Mouse (Mus musculus) cerebellum, adult 9-10 months (tissue): ENCODE measurements around the gene Palld.

Experiments
- DNase-seq: peaks from one replicate; pipeline ENCODE4 v3.0.0; 2022

Palld gene

DNA sequence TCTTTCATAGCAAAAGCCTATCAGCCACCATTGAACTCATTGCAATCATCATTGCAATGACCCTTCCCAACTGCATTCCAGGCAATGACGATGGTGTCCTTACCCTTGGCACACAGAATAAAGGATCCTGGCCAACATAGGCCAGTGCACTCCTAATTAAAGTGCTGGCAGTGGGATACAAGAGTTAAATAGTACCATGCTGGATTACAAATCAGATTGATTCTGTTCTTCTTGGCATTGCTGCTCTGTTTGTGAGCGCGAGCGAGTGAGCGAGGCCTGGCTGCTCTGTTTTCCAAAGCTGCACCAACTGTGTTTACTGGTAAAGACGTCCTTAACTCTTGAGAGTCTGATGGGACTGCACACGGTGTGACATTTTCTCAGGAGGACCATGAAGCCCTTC lies 37.1 kb downstream of the Palld start:
- no peak for DNase-seq

DNA sequence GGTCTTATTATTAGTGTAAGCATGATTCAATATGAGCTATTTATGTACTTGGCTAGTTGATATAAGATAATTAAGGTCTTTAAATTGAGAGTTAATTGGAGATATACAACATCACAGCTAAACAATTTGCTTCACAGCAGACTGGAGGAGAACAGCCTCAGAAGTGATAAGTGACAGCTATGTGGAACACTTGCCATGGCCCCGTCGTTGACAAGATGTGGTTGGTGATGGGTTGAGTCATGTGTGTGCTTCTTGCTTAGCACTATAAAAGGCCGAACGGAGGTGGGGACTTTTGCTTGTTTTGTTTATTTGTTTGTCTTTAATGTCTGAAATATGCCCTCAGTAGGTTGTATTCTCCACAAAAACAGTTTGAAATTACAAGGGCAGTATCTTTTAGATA lies 51.2 kb downstream of the Palld start:
- no peak for DNase-seq

DNA sequence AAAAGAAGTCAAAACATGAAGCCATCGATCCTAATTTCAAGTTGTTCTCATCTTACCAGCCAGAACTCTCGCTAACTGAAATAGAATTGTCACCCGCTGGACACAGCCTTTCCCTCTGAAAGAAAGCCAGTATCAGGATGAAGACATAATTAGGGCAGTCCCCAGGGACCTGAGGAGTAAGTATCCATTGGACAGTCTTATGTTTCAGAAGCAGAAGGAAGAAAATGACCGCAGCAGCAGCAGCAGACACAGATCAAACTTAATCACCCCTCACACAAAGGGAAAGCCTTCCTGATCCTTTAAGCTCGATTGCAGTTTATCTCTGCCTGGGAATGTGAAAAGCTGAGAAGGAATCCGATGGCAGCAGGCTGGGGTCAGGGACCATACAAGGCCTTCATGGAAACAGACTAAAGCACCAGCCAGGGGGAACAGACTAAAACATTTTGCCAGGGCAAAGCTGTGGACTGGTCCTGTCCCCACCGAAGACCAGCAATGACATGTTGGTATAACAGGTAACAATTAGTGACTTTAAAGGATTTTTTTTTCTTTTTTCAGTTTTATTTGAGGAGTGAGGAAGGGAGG lies 53.8 kb downstream of the Palld start:
- DNase-seq, result no peak

DNA sequence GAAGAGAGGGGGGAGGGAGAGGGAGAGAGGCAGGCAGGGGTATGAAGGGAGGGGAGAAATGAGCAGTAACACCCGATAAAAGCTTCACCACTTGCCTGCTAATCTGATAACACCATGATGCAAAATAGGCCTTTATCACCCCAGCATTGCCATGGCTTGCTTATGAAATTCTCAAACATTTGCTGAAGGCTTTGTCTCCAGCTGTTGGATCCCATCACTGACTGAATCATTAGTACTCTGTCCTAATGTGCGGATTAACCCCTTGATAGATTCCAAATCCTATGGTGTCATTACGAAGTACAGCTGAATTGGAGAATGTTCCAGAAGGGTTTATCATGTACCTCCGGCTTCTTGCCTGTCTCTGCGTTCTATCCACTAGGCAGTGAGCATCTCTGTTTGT lies 55.0 kb downstream of the Palld start:
- no peak for DNase-seq

DNA sequence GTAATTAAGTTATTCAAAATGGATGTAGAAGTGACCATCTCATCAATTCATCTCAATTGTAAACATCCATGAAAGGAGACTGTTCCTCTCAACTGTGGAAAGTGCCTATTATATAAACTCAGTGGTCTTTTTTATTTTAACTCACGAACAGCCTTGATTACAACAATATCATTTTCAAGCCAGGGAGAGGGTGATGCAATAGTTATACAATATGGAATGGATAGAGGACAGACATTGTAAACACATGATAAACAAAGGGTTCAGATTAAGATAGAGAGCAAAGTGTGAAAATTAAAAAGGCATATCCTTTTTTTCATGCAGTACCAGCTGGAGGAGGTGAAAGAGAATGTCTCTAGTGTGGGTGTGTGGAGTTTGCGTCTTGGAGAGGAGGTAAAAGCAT lies 57.5 kb downstream of the Palld start:
- DNase-seq, result no peak

DNA sequence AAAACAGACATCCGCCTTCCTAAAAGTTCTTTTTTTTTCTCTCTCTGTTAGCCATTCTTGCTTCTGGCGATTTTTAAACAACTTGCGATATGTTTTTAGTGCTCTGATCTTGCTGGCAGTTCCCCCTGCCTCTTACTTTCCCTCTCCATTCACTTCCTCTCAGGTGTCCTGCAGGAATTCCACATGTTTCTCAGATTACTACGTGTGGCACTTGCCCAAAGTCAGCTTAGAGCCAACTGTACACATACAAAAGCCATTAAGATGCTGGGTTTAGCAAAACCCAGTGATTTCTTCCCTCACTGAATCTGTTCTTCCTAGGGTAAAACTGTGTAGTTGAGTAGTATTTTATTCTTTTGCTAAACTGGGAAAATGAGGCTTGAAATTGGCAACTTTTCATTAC lies 57.9 kb downstream of the Palld start:
- DNase-seq, result no peak

DNA sequence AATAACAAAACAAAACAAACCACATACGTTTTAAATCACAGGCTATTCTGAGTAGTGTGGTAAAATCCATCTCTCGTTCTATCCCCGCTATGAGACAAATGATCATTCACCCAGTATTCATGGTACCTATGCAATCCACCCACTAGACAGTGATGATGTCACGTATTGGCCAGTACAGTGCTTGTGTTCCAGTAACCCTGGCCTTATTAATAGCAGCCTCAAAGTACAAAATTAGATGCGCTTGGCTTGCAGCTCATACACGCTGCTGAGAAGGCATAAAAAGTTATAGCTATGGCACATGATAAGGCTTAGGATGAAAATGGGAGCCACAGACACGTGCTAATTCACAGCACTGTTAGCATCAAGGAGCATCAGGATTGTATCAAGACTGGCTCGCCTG lies 58.7 kb downstream of the Palld start:
- DNase-seq, result no peak

DNA sequence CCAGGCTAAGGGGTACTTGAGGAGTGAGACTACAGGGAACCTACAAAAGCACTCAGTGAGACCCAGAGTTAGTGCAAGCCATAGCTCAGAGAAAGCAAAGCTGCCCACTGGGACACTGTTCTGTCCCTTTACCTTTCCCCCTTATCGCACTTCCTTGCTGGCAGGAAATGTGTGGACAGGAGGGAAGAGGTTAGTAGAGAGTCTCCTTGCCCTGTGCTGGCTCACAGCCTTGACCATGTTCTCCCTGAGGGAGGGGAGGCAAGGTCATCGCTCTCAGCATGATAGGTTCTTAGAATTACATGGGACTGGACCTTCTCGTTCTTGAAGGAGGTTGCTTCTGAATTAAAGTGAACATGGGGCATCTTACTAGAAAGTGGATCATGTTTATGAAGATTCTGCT lies 69.3 kb downstream of the Palld start:
- DNase-seq, result no peak

DNA sequence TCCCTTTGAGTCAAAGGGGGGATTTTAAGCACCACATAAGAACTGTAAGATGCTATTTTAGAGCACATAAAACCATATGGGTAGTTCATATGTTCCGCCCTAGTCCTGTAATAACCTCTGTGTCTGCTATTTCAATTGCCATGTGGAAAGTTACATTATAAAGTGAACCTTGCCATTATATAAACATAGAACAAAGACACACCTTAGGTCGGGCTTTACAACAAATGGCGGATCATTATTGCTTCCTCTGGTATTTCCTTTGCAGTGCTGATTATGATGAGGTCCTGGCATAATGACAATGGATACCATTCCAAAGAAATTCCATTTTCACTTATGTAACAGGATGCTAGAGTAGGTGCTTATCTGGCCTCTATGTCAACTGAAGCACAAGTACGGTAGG lies 70.5 kb downstream of the Palld start:
- no peak for DNase-seq

DNA sequence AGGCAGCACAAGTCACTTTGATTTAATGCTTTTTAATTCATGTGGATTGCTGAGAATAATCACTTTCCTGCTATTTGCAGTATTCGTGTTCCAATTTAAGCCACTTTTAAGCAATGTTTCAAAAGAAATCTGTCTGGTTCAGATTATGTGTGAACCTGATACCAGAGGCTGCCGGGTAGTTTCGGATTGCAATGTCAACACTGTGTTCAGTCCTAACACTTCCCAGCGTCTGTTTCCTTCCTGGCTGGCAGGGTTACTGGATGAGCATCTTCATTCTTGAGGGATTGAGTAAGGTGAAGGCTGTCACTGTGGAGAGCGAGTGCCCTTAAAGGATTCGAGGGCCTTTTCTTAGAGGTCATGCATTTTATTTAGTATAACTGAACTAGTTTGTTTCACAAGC lies 71.7 kb downstream of the Palld start:
- no peak for DNase-seq

DNA sequence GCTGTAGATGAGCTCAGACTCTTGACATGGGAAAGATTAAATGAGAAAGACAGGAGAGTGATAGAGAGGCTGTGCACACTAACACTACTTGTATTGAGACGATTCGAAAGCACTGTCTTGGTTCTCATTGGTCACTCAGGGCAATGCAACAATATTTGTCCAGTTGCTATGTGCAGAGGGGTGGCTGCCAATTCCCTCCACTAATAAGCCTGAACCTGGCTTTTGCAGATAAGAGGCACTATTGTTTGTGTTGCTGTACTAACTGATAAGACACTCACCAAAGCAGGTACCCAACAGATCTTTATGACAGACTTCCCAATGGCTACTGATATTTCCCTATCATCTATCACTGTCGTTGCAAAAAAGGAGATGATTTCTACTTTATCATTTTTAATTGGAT lies 77.9 kb downstream of the Palld start:
- DNase-seq, result no peak

DNA sequence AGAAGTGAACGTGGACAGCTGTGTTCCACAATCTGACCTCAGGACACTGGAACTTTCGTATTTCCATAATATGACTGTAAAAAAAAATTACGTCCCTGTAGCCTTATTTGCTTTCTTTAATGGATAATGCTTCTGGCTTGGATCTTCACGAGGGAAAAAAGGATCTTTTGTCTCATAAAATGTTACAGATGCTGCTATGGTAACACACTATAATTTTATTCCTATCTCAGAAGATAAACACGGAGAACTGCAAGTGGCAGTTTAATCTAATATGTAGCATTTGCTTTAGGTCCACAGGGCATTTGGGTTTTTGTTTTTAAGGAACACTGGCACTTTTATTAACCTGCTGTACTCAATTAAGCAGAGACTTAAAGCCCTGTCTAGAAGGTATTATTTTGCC lies 79.3 kb downstream of the Palld start:
- no peak for DNase-seq

DNA sequence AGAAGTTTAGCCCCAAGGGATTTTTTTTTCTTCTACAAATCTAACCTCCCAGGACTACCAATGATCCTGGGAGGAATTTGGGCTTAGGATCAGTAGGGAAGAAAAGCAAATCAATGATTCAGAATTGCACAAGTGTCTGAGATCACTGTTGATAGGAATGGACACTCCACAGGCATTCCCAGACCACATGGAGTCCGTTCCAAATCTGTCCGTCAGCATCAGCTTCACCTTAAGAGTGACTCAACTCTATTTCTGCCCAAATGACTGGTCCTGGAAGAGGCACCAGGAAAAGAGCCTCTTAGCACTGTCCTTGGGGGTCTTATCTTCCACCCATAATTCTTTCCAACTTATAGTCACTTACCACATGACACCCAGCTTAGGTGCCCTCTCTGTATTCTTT lies 98.7 kb downstream of the Palld start:
- no peak for DNase-seq

DNA sequence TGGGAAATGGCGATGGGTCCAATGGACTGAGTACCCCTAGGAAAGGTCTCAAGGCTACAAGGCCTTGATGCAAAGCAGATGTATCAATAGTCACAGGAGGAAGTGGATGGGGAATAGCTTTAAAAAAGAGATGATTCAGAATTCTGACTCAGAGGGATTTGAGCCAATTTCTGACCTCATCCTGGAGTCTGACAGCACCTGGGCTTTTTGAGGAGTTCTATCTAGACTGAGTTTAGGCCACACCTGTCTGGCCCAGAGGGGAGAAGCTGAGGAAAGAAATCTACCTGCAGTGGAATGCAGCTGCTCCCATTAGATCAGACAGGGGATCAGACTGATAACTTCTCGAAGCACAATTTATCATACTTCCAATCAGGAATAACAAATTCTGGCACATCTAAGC lies 99.7 kb downstream of the Palld start:
- DNase-seq, result no peak

DNA sequence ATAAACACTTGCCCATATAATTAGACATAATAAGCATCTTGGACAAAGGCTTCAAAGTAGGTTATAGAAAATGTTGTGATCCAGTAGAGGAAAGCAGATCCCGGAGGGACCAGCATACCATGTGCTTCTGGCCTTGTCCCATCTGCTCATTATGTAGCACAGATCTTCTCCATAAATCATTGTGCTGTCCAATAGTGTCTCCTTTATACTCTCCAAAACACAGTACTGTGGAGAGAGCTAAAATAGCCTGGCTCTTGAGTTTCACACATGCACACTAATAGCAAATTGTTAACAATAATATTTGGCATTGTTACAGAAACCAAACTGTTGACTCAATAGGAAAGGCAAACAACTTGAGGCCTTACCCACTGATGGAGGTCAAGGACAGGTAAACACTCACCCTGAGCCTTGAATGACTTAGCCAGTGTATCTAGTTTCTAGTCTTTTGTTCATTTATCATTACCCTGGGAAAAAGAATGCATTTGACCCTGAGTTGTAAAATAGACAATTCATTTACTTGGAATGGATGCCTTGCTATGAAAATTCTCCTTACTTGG lies 105.0 kb downstream of the Palld start:
- no peak for DNase-seq

DNA sequence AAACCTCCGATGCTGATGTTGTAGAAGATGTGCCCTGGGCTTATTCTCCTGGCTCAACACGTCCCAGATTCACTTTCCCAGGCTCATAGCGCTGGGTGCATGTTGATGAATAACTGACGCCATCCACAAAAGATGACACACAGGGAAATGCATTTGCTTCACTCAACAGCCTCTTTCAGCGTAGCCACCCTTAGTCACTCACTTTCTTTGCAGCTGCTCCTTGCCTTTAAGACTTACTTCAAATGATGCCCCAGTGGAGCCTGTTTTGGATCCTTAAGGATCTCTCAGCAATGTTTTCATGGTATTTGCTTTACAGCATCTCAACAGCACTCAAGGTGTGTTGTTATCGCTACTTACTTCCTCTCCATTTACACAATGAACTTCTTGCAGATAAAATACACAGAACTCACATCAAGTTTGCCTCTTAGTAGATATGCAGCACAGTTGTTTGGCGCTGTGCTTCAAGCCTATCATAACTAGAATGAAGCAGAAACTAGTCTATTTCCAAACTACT lies 105.9 kb downstream of the Palld start:
- no peak for DNase-seq

DNA sequence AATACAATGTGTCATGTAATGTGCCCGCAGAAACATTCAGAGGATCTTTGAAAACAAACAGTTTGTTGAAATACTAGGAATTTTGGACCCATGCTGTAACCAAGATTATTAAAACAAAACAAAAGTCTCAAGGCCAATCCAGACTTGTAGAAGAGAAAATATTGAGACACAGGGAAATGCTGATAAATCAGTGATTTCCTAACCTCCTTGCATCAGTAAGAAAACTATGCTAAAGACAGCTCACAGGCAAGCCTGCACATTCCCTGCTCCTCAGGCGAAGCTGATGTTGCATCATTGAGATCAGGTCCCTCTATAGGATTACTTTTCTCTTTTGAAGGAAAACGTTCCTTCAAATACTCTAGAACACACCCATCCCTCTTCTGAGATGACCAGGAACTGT lies 112.5 kb downstream of the Palld start:
- DNase-seq, result no peak

DNA sequence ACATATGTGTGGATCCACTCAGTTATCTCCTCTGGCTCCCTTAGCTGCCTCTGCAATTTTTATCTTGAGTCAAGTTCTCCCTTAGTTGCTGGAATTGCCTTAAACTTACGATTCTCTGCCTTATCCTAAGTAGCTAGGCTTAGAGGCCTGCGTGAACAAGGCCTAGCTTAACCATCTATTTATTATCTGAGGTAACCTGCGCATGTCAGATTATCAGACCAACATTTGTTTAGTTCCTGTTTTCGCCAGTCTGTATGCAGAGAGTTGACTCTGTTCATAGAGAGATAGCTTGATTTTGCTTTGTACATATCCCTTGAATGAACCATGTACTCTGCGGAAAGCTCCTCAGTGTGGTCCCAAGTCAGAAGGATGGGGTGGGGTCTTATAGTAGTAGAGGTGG lies 113.2 kb downstream of the Palld start:
- no peak for DNase-seq

DNA sequence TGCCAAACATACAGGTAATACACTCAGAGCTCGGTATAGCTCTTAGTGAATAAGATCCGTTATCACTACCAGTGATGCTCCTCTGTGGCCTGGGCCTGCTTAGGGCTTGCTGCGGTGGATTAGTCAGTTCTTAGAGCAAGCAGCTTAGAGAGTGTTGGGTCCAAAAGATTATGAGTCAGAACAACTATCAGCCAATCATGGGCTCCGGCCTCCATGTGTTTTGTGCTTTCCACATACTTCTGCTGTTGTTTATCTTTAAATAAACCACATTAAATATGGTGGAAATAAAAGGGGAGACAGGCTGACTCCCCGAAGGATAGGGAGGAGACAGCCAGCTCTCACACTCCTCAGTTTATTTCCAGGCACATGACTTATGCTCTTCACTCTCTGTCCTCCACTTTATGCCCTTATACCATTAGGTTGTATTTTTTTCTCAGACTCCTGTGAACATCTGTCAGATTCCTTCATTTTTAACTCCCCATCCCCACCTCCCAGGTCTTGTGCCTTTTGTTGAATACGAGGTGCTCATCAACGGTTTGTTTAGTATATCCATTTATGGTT lies 119.5 kb downstream of the Palld start:
- DNase-seq, result no peak

DNA sequence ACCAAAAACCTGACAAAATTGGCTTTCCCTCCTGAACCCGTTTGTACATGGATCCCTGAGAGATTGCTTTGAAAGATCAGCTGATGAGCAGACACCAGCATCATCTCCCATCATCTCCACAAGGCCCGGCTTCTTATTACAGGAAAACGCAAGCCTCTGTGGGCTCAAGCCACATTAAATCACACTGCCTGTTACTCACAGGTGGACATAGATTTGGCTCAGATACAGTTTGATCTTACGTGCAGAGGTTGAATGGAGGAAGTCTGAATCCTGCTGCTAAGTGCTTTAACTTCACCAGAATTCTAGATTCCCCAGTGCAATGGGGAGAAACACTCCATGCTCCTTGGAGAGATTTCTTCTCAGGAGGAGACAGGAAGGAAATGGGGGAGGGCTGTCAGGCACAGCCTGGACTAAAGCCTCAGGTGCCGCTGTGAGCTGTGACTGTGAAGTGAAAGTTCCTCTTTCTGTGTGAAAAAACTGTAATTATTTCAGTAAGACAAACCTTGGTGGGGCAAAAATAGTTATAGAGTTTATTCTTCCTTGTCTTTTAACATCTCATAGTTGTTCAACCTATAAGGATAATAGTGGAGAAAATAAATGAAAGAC lies 121.7 kb downstream of the Palld start:
- no peak for DNase-seq

DNA sequence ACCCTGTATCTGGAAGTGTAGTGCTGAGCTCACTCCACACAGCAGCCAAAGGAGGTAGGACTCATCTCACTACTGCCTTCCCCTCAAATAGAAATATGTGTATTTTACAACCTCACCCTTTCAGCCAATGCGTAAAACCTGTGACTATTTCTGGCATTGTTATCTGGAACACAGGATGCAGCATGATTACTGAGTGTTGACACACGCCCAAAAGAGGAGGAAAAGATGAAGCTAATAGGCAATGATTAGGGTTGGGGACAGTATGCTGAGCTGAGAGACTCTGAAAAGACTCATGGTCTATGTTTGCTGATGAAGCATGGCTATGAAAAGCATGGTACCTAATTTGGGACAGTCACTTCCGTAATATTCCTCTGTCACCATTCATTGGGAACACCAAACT lies 124.3 kb downstream of the Palld start:
- no peak for DNase-seq

DNA sequence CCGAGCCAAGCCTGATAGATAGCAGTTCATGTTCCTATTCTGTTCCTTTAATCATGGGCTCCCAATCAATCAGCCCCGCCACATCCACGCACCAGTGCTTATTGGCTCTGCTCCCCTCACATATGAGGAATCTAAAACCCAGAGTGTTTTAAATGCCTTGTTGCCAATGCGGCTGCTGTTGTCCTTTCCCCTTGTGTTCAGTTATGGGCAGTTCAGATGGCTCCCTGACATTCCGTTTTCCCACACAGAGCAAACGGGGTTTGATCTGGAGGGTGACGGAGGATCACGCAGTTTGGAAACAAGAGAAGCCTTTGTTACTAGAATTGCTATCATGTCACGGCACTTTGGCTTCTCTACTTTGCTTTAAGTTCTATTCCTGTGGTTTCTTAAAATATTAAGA lies 125.9 kb downstream of the Palld start:
- DNase-seq, result no peak

DNA sequence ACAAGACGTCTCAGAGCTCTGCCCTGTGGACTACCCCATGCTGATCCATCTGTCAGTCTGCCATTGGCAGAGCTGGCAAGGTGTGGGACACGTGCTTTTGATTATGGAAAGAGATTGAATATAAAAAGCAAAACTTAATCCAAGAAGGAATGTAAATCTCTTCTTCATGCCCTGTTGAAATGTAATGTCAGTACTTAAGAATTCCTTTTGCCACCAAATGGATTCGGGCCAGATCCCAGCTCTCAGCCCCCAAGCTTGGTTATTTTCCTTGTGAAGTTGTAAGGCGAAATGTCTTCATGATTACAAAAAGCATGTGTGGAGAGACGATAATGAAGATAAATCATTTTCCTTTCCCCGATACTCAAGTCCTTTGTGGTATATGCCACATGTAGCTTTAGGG lies 126.6 kb downstream of the Palld start:
- no peak for DNase-seq

DNA sequence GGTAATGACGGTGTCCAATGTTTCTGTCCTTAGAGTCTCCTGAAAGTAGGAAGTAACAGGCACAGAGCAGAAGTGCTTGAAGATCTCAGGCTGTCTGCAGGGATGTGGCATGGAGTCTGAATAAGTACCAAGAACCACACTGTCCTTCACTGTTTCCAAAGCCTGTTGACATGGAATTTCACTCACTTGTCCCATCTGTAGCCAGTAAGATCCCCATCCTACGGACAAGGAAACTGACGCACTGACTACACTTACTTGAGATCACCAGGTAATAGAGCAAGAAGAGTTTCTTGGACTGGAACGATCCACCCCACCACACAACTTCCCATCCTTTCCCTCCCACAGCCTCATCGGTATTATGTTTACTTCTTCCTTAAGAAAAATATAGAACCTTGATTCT lies 128.3 kb downstream of the Palld start:
- no peak for DNase-seq

DNA sequence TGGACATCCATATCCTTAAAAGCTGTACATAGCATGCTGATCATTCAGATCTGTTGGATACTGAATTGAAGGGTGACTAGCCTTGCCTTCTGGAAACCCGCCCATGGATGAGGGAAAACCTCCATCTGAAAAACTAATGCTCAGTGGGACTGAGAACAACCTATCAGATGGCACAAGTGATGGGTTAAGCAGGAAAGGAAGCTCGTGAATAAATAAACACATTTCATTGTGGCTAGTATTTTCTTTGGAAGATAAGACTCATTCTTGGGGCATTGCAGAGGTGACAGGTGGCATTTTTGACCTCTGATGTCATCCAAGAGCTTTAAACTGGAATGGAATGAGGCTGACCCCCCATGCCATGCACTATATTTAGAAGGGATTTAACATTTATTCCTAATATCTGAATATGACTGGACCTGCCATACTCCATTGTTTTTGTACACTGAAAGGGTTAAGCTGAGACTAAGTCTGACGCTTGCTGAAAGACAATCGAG lies 128.8 kb downstream of the Palld start:
- DNase-seq, result no peak
